Mouse (Mus musculus): Measurements from ENCODE around the gene Olfr1122. TPM values are rescaled to one million over a fixed set of nuclear protein-coding genes. Genes with fewer than 3 reads are reported as not detected.
A peak's percentile ranks its signal among the peaks of the same experiment; 100 is the strongest.
"Not testable (repeated sequence)": the region's sequence is repeated elsewhere in the genome, so short reads cannot be mapped to it uniquely, and the experiment has no call there.

Gene Olfr1122
- not detected in 2 replicates for total RNA-seq (2014; fragmentation: Nextera tagmentation)
- 0.11 and 0.12 TPM in 2 replicates for total RNA-seq (2017)
- polyA plus RNA-seq (2012): not detected in 2 replicates

DNA sequence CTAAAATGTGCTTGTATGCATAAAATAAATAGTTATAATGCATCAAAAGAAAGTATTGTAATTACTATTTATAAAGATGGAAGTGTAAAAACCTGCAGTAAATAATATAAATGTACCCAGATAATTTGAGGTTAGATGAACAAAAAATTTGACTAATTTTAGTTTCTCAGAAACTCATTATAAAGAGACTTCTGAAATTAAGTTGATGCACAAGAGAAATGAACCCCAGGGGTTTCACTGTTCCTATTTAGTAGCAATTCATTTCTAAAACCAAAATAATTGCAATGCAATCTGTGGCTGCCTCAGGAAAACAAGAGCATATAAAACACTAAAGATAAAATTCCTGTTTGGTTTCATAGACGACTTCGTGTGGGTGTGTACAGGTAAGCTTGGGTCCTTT, at the start of gene Olfr1122:
Olfr1122 (plus strand) TSS at position 301 of the 400 bp plus-strand sequence.
- no peak for DNase-seq (ENCODE audit: low spot score)
- TF ChIP-seq POLR2AphosphoS5 (IDR thresholded peaks at IDR 0.05; ENCODE audit: insufficient replicate concordance, low read depth, low read length) (no peak), CTCF (IDR thresholded peaks at IDR 0.05; ENCODE audit: low read depth, low read length) (no peak), GATA2 (IDR thresholded peaks at IDR 0.05; ENCODE audit: borderline replicate concordance, low read depth, low read length) (no peak), GATA1 (IDR thresholded peaks at IDR 0.05; ENCODE audit: borderline replicate concordance, low read length) (no peak), TAL1 (conservative IDR thresholded peaks at IDR 0.05; ENCODE audit: low read depth, low read length) (no peak)
- Histone ChIP-seq H3K36me3 (replicated peaks) (no peaks in the 10 kb centered on the region), H3K4me3 (ENCODE audit: low read depth, low read length) (no peak within 1 kb of the TSS), H3K27me3 (ENCODE audit: insufficient read depth, low read length) (no peaks in the 10 kb centered on the region), H3K4me1 (ENCODE audit: insufficient read depth, low read depth, low read length) (no peaks in the 10 kb centered on the region), H3K9me3 (replicated peaks) (no peaks in the 10 kb centered on the region)
- ATAC-seq (ENCODE audit: extremely low read depth, insufficient number of reproducible peaks, low FRiP score, poor library complexity, severe bottlenecking): no peak

DNA sequence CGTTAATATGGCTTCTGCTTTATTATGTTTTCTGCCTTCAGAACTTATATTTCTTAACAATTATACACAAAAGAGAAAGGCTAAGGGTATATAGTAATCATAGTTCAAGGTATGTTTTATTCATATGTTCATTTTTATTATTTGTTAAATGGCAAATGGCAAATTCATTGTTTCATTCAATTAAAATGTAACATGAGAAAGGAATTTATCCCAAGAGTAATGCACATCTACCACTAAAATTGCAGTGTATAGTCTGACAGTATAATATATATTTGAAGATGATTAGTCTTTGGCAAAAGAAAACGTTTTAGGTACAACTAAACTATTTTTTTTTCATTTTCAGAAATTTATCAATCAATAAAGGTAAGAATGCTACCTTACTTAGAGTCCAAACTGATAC, 31.1 kb upstream of the Olfr1122 start, which contains the start of gene Olfr1120:
Olfr1120 (plus strand) TSS at position 301 of the 400 bp plus-strand sequence.
- H3K36me3 ChIP-seq (replicated peaks): no peaks in the 10 kb centered on the region
- TF ChIP-seq POLR2AphosphoS5 (IDR thresholded peaks at IDR 0.05; ENCODE audit: insufficient replicate concordance, low read depth, low read length): no peak
- TF ChIP-seq GATA1 (IDR thresholded peaks at IDR 0.05; ENCODE audit: borderline replicate concordance, low read length): no peak
- no peak for TF ChIP-seq CTCF (IDR thresholded peaks at IDR 0.05; ENCODE audit: low read depth, low read length)
- H3K9me3 ChIP-seq (replicated peaks): no peaks in the 10 kb centered on the region

DNA sequence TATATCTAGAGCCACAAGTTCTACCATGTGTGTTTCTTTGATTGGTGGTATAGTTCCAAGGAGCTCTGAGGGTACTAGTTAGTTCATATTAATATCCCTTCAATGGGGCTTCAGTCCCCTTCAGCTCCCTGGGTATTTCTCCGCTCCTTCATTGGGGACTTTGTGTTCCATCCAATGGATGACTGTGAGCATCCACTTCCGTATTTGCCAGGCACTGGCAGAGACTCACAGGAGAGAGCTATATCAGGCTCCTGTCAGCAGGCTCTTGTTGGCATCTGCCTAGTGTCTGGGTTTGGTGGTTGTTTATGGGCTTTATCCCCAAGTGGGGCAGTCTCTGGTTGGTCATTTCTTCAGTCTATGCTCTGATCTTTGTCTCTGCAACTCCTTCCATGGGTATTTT, 25.5 kb upstream of the Olfr1122 start:
- H3K4me1 ChIP-seq (ENCODE audit: insufficient read depth, low read depth, low read length); ATAC-seq (ENCODE audit: extremely low read depth, insufficient number of reproducible peaks, low FRiP score, poor library complexity, severe bottlenecking): not testable (repeated sequence)

More for the DNA sequence above, 31.1 kb upstream of the Olfr1122 start, which contains the start of gene Olfr1120:
- H3K4me3 ChIP-seq (ENCODE audit: low read depth, low read length): no peak within 1 kb of the TSS
- no peak for DNase-seq (ENCODE audit: low spot score)
- H3K4me1 ChIP-seq (ENCODE audit: insufficient read depth, low read depth, low read length): no peaks in the 10 kb centered on the region
- ATAC-seq (ENCODE audit: extremely low read depth, insufficient number of reproducible peaks, low FRiP score, poor library complexity, severe bottlenecking): no peak
- H3K27me3 ChIP-seq (ENCODE audit: insufficient read depth, low read length): no peaks in the 10 kb centered on the region

DNA sequence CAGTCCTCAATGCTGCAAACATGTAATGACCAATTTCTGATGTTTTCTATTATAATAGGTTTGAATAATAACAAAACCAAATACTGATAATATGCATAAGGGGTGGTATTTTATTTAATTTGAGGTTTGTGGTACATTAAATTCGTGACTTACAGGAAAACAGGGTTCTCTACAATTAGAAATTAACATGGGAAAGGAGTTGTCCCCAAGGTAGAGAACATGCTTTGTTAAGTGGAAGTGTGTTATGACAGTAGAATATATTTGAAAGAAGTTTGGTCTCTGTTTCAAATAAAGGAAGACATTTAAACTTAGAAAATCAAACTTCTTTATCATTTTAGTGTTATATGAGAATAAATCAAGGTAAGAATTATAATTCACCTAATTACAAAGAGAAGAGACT, 16.1 kb upstream of the Olfr1122 start, which contains the start of gene Olfr1121:
Olfr1121 (plus strand) TSS at position 301 of the 400 bp plus-strand sequence.
- DNase-seq (ENCODE audit: low spot score): no peak
- H3K27me3 ChIP-seq (ENCODE audit: insufficient read depth, low read length): no peaks in the 10 kb centered on the region
- no peak for TF ChIP-seq TAL1 (conservative IDR thresholded peaks at IDR 0.05; ENCODE audit: low read depth, low read length)
- TF ChIP-seq POLR2AphosphoS5 (IDR thresholded peaks at IDR 0.05; ENCODE audit: insufficient replicate concordance, low read depth, low read length): no peak
- TF ChIP-seq CTCF (IDR thresholded peaks at IDR 0.05; ENCODE audit: low read depth, low read length): no peak
- no peak for TF ChIP-seq GATA2 (IDR thresholded peaks at IDR 0.05; ENCODE audit: borderline replicate concordance, low read depth, low read length)
- TF ChIP-seq GATA1 (IDR thresholded peaks at IDR 0.05; ENCODE audit: borderline replicate concordance, low read length): no peak
- H3K4me3 ChIP-seq (ENCODE audit: low read depth, low read length): no peak within 1 kb of the TSS
- 0 out of 2 replicates have a peak, but pooled peaks cover 2% of the 10 kb centered on the region for H3K9me3 ChIP-seq (replicated peaks)
- no peak for ATAC-seq (ENCODE audit: extremely low read depth, insufficient number of reproducible peaks, low FRiP score, poor library complexity, severe bottlenecking)
- H3K4me1 ChIP-seq (ENCODE audit: insufficient read depth, low read depth, low read length): no peaks in the 10 kb centered on the region
- H3K36me3 ChIP-seq (replicated peaks): no peaks in the 10 kb centered on the region

More for the DNA sequence above, 25.5 kb upstream of the Olfr1122 start:
- not testable (repeated sequence) for H3K36me3 ChIP-seq (replicated peaks); H3K4me3 ChIP-seq (ENCODE audit: low read depth, low read length); H3K27me3 ChIP-seq (ENCODE audit: insufficient read depth, low read length); H3K9me3 ChIP-seq (replicated peaks); DNase-seq (ENCODE audit: low spot score)

DNA sequence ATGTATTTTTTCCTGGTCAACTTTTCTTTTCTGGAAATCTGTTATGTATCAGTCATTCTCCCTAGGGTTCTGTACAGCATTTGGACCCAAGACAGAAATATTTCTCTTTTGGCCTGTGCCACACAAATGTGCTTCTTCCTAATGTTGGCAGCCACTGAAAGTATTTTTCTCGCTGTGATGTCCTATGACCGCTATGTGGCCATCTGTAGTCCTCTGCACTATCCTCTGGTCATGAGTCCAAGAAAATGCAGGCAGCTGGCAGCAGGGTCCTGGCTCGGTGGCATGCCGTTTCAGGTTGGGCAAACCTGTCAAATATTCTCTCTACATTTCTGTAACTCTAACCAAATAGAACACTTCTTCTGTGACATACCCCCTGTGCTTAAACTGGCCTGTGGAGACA, 13.9 kb upstream of the Olfr1122 start:
- Histone ChIP-seq H3K9me3 (replicated peaks) (0 out of 2 replicates have a peak, but pooled peaks cover 2% of the 10 kb centered on the region), H3K4me1 (ENCODE audit: insufficient read depth, low read depth, low read length) (no peaks in the 10 kb centered on the region), H3K27me3 (ENCODE audit: insufficient read depth, low read length) (no peaks in the 10 kb centered on the region), H3K36me3 (replicated peaks) (no peaks in the 10 kb centered on the region), H3K4me3 (ENCODE audit: low read depth, low read length) (no peak overlapping the region)
- ATAC-seq (ENCODE audit: extremely low read depth, insufficient number of reproducible peaks, low FRiP score, poor library complexity, severe bottlenecking) (no peak), DNase-seq (ENCODE audit: low spot score) (no peak)
- no peak for TF ChIP-seq POLR2AphosphoS5 (IDR thresholded peaks at IDR 0.05; ENCODE audit: insufficient replicate concordance, low read depth, low read length)
- no peak for TF ChIP-seq CTCF (IDR thresholded peaks at IDR 0.05; ENCODE audit: low read depth, low read length)
- TF ChIP-seq GATA1 (IDR thresholded peaks at IDR 0.05; ENCODE audit: borderline replicate concordance, low read length): no peak
- TF ChIP-seq TAL1 (conservative IDR thresholded peaks at IDR 0.05; ENCODE audit: low read depth, low read length): no peak
- no peak for TF ChIP-seq GATA2 (IDR thresholded peaks at IDR 0.05; ENCODE audit: borderline replicate concordance, low read depth, low read length)

DNA sequence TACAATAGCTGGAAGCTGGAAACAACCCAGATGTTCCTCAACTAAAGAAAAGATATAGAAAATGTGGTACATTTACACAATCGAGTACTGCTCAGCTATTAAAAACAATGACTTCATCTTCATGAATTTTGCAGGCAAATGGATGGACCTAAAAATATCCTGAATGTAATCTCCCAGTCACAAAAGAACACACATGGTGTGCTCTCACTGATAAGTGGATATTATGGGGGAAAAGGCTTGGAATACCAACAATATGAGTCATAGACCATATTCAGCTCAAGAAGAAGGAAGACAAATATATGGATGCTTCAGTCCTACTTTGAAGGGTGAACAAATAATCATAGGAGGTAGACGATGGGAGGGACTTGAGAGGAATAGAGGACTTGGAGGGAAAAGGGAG, 1.7 kb upstream of the Olfr1122 start:
- no peak for TF ChIP-seq GATA2 (IDR thresholded peaks at IDR 0.05; ENCODE audit: borderline replicate concordance, low read depth, low read length)
- no peak for TF ChIP-seq TAL1 (conservative IDR thresholded peaks at IDR 0.05; ENCODE audit: low read depth, low read length)
- no peak for TF ChIP-seq GATA1 (IDR thresholded peaks at IDR 0.05; ENCODE audit: borderline replicate concordance, low read length)
- no peak for TF ChIP-seq CTCF (IDR thresholded peaks at IDR 0.05; ENCODE audit: low read depth, low read length)
- TF ChIP-seq POLR2AphosphoS5 (IDR thresholded peaks at IDR 0.05; ENCODE audit: insufficient replicate concordance, low read depth, low read length): no peak

DNA sequence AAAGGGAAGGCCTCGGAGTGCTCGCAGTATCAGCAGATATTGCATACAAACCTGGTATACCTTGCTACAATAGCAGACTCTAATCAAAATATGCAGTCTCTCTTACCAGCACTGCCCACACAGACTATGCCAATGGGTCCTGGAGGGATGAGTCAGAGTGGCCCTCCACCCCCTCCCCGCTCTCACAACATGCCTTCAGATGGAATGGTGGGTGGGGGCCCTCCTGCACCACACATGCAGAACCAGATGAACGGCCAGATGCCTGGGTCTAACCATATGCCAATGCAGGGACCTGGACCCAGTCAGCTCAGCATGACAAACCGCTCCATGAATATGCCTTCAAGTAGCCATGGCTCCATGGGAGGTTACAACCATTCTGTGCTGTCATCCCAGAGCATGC, 8.0 kb downstream of the Olfr1122 start:
- H3K4me3 ChIP-seq (ENCODE audit: low read depth, low read length); DNase-seq (ENCODE audit: low spot score); H3K4me1 ChIP-seq (ENCODE audit: insufficient read depth, low read depth, low read length); H3K36me3 ChIP-seq (replicated peaks); H3K27me3 ChIP-seq (ENCODE audit: insufficient read depth, low read length): not testable (repeated sequence)
- peaks cover 12% of the 10 kb centered on the region for H3K9me3 ChIP-seq (replicated peaks)
- 0 out of 2 replicates have a peak, but pooled peaks have one; percentile 1 for ATAC-seq (ENCODE audit: extremely low read depth, insufficient number of reproducible peaks, low FRiP score, poor library complexity, severe bottlenecking)

More for the DNA sequence above, 1.7 kb upstream of the Olfr1122 start:
- no peak overlapping the region for H3K4me3 ChIP-seq (ENCODE audit: low read depth, low read length)
- H3K9me3 ChIP-seq (replicated peaks): no peaks in the 10 kb centered on the region
- no peaks in the 10 kb centered on the region for H3K27me3 ChIP-seq (ENCODE audit: insufficient read depth, low read length)
- no peaks in the 10 kb centered on the region for H3K4me1 ChIP-seq (ENCODE audit: insufficient read depth, low read depth, low read length)
- DNase-seq (ENCODE audit: low spot score): no peak
- no peak for ATAC-seq (ENCODE audit: extremely low read depth, insufficient number of reproducible peaks, low FRiP score, poor library complexity, severe bottlenecking)
- H3K36me3 ChIP-seq (replicated peaks): no peaks in the 10 kb centered on the region

DNA sequence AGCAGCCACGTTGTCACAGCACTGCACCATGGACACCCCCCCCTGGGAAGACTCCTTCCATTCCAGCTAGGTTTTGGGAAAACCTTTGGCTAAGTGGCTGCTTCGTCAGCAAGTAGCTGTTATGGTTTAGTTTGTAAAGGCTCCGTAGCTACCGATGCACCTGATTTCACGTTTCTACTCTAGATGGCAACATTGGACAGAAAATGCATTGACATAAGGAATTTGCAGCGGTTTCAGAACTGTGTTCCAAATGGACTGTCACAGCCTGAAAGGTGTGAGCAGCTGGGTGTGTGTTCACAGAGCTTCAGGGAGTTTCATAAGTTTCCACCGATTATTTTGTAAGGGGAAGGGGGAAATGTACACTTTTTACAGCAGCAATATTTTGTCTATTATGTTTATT, 9.0 kb downstream of the Olfr1122 start:
- H3K9me3 ChIP-seq (replicated peaks): peaks cover 12% of the 10 kb centered on the region
- H3K36me3 ChIP-seq (replicated peaks); ATAC-seq (ENCODE audit: extremely low read depth, insufficient number of reproducible peaks, low FRiP score, poor library complexity, severe bottlenecking); H3K27me3 ChIP-seq (ENCODE audit: insufficient read depth, low read length); H3K4me3 ChIP-seq (ENCODE audit: low read depth, low read length); H3K4me1 ChIP-seq (ENCODE audit: insufficient read depth, low read depth, low read length); DNase-seq (ENCODE audit: low spot score): not testable (repeated sequence)
